Mouse (Mus musculus): Measurements from ENCODE around the gene Ip6k1. TPM values are rescaled to one million over a fixed set of nuclear protein-coding genes. Genes with fewer than 3 reads are reported as not detected.

The Ip6k1 gene
- polyA plus RNA-seq, 1 experiment: 78.9 TPM

DNA sequence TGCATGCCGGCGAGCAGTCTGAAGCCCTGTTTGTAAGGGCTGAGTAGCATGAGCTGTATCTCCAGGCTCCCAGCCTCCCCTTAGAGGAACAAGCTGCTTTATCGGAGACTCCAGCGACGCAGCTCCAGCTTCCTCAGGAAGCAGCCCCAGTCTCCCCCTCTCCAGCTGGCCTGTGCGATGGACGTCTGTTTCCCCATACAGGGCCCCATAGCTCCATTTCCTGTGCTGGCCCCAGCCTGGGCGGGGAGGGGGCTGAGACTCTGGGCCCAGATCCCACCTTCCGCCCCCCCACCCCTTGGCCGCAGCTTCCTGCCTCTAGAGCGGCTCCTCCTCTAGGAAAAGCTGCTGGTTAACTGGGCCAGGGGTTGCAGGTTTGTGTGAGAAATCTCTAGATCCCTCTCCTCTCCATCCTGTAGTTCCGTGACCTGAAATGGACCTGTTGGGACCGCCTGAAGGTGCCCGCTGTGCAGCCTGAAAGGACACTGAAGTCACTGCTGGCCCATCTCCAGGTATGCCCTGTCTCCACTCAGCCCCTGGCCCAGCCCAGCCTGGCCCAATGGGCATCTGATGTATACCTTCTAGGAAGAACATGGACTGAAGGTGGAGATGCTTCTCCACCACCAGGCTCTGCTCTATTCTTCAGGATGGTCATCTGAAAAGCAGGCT, 19.5 kb upstream of the Ip6k1 start, which contains the start of gene Gm20661:
Gm20661 (plus strand) TSS at position 378 of the 666 bp plus-strand sequence.
- H3K4me3 ChIP-seq (ENCODE audit: insufficient read depth, low read depth, low read length): peak within 1 kb of the TSS; percentile 30
- DNase-seq: peak; percentile 86
- TF ChIP-seq CTCF (conservative IDR thresholded peaks at IDR 0.05; ENCODE audit: insufficient read depth, insufficient read length, low read depth, low read length) (no peak), POLR2A (IDR thresholded peaks at IDR 0.05; ENCODE audit: low read depth, low read length) (peak; percentile 5)
- H3K27ac ChIP-seq (ENCODE audit: insufficient read depth, low read depth, low read length): peak within 1 kb of the TSS; percentile 98
- no peaks in the 10 kb centered on the region; the same call in 1 of the 2 replicates for H3K4me1 ChIP-seq (ENCODE audit: control insufficient read depth, insufficient read depth, low read length)
- WGBS: 38% methylated on average over 14 of the region's 14 CpGs
- H3K36me3 ChIP-seq (ENCODE audit: control insufficient read depth, insufficient read depth, low read length): no peaks in the 10 kb centered on the region
- H3K27me3 ChIP-seq (replicated peaks; ENCODE audit: control insufficient read depth, insufficient read depth, low read length): no peaks in the 10 kb centered on the region

DNA sequence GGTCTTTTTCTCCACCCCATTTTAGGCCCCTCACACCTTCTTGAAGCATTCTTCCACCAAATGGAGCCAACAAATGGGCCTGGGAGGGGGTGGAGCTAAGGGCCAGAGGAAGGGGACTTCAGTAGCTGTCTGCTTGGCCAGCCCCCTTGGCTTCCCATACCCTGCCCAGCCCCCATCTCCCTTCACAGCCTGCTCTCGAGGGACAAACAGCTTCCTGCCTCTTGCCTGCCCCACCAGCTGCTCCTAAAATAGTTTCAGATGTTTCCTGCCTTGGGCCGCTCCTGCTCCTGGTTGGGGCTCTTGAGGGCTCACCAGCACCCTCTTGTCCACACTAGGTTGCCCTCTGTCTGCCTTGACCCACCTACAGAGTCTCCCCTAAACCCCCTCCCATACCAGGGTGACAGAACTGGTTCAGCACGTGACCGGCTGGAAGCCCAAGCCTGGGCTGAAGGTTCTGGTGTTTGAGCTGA, 18.8 kb upstream of the Ip6k1 start:
- Histone ChIP-seq H3K36me3 (ENCODE audit: control insufficient read depth, insufficient read depth, low read length) (no peaks in the 10 kb centered on the region), H3K27me3 (replicated peaks; ENCODE audit: control insufficient read depth, insufficient read depth, low read length) (no peaks in the 10 kb centered on the region), H3K27ac (ENCODE audit: insufficient read depth, low read depth, low read length) (peak overlapping the region; percentile 98), H3K4me3 (ENCODE audit: insufficient read depth, low read depth, low read length) (peak overlapping the region; percentile 30; the same call in 1 of the 2 replicates), H3K4me1 (ENCODE audit: control insufficient read depth, insufficient read depth, low read length) (no peaks in the 10 kb centered on the region; the same call in 1 of the 2 replicates)
- DNase-seq: peak; percentile 94
- TF ChIP-seq POLR2A (IDR thresholded peaks at IDR 0.05; ENCODE audit: low read depth, low read length) (peak; percentile 38), CTCF (conservative IDR thresholded peaks at IDR 0.05; ENCODE audit: insufficient read depth, insufficient read length, low read depth, low read length) (no peak)
- 33% methylated on average over 4 of the region's 4 CpGs for WGBS

DNA sequence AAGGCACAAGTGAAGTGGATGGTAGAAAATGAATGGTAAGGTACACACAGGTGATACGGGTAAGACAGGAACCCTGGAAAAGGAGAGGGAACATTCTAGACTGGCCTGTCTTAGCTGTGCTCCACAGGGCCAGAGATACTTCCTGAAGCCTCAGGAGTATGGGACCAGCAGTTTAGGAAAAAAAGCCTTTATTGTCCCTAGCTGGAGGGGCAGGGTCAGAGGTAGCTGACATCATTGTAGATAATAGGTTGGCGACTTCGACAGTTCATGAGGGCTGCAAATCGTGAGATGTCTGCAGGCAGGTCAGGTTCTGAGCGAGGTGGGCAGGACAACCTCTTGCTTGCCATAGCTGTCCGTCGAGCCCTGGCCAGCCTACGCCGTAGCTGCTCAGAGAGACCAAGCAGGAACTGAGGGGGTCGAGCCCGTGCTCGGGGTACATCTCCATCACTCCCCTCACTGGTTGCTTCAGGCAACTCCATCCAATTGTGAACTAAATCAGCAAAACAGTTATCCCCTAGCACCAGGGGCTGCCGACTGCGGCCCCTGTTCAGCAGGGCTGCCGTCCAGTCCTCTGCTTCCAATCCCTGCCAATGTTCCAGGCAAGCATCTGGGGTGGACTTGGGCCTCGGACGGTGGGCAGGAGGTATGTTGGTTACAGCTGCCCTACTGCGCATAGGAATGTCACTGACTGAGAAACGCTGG, 18.1 kb upstream of the Ip6k1 start:
- H3K27me3 ChIP-seq (replicated peaks; ENCODE audit: control insufficient read depth, insufficient read depth, low read length): no peaks in the 10 kb centered on the region
- peak overlapping the region; percentile 52 for H3K4me3 ChIP-seq (ENCODE audit: insufficient read depth, low read depth, low read length)
- DNase-seq: no peak
- no peaks in the 10 kb centered on the region; the same call in 1 of the 2 replicates for H3K4me1 ChIP-seq (ENCODE audit: control insufficient read depth, insufficient read depth, low read length)
- H3K36me3 ChIP-seq (ENCODE audit: control insufficient read depth, insufficient read depth, low read length): no peaks in the 10 kb centered on the region
- 51% methylated on average over 19 of the region's 19 CpGs for WGBS
- no peak for TF ChIP-seq POLR2A (IDR thresholded peaks at IDR 0.05; ENCODE audit: low read depth, low read length)
- TF ChIP-seq CTCF (conservative IDR thresholded peaks at IDR 0.05; ENCODE audit: insufficient read depth, insufficient read length, low read depth, low read length): no peak
- peak overlapping the region; percentile 98 for H3K27ac ChIP-seq (ENCODE audit: insufficient read depth, low read depth, low read length)

DNA sequence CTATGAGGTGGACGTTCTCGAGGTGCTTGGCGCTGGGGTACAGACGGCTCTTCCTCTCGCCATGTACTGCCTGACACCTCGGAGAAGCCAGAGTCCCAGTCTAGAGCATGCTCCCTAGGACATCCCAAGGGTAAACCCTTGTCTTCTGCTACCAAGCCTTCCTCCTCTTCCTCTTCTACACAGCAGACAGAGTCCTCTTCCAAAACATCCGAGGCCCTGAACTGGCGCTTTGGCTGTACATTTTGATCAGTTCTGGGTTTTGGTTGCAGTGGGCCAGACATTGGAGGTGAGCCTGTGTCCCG, 17.6 kb upstream of the Ip6k1 start:
- WGBS: 68% methylated on average over 9 of the region's 9 CpGs
- H3K27ac ChIP-seq (ENCODE audit: insufficient read depth, low read depth, low read length): peak overlapping the region; percentile 98

DNA sequence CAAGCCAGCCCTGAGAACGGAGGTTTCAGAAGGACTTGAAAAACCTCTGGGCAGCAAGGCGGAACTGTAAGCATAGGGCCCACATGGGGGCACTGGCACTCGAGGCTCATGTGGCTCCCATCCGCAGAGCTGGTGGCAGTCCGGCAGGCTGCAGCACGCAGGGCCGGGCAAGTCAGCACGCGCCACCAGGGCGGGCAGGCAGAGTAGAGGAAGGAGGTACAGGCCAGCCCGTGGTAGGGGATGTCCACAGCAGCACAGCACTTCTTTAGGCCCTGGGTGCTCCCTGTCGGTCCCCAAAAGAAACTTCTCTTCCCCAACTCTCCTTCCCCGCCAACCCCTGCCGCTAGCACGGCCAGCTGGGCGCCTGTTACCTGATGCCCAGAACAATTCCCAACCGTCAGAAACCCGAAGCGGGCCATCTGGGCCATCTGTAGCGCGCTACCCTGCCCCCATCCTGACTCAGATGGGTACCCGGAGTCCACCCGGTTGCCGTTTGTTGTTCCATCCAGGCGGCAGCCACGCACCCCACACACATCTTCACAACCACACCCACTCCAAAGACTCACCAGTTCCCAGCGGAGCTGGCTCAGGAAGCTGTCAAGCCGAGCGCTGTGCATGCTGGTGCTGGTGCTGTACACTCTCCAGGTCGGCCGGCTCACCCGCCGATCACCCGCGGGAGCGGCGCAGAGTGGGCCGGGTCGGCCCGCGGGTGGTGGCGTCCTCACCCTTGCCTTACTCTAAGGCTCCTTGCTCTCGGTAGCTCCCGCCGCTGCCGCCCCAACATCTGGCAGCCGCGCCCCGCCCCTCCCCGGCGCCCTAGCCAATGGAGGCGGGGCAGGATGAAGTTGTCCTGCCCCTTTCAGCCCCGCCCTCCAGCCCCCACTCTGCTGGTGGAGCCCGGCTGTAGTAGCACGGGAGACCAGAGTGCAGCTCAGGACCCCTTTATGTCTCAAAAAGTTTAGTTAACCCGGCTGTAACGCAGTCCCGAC, 16.9 kb upstream of the Ip6k1 start, which contains the start of gene Inka1:
Inka1 (minus strand) TSS at position 749 of the 989 bp plus-strand sequence.
- WGBS: 1% methylated on average over 58 of the region's 58 CpGs
- TF ChIP-seq POLR2A (IDR thresholded peaks at IDR 0.05; ENCODE audit: low read depth, low read length): peak; percentile 73
- TF ChIP-seq CTCF (conservative IDR thresholded peaks at IDR 0.05; ENCODE audit: insufficient read depth, insufficient read length, low read depth, low read length): no peak
- peak; percentile 94 for DNase-seq
- Histone ChIP-seq H3K27ac (ENCODE audit: insufficient read depth, low read depth, low read length) (peak within 1 kb of the TSS; percentile 98), H3K4me1 (ENCODE audit: control insufficient read depth, insufficient read depth, low read length) (no peaks in the 10 kb centered on the region; the same call in 1 of the 2 replicates), H3K4me3 (ENCODE audit: insufficient read depth, low read depth, low read length) (peak within 1 kb of the TSS; percentile 52), H3K36me3 (ENCODE audit: control insufficient read depth, insufficient read depth, low read length) (no peaks in the 10 kb centered on the region), H3K27me3 (replicated peaks; ENCODE audit: control insufficient read depth, insufficient read depth, low read length) (no peaks in the 10 kb centered on the region)

More for the DNA sequence above, 17.6 kb upstream of the Ip6k1 start:
- TF ChIP-seq POLR2A (IDR thresholded peaks at IDR 0.05; ENCODE audit: low read depth, low read length) (no peak), CTCF (conservative IDR thresholded peaks at IDR 0.05; ENCODE audit: insufficient read depth, insufficient read length, low read depth, low read length) (no peak)
- Histone ChIP-seq H3K36me3 (ENCODE audit: control insufficient read depth, insufficient read depth, low read length) (no peaks in the 10 kb centered on the region), H3K27me3 (replicated peaks; ENCODE audit: control insufficient read depth, insufficient read depth, low read length) (no peaks in the 10 kb centered on the region), H3K4me3 (ENCODE audit: insufficient read depth, low read depth, low read length) (peak overlapping the region; percentile 52), H3K4me1 (ENCODE audit: control insufficient read depth, insufficient read depth, low read length) (no peaks in the 10 kb centered on the region; the same call in 1 of the 2 replicates)
- DNase-seq: no peak

DNA sequence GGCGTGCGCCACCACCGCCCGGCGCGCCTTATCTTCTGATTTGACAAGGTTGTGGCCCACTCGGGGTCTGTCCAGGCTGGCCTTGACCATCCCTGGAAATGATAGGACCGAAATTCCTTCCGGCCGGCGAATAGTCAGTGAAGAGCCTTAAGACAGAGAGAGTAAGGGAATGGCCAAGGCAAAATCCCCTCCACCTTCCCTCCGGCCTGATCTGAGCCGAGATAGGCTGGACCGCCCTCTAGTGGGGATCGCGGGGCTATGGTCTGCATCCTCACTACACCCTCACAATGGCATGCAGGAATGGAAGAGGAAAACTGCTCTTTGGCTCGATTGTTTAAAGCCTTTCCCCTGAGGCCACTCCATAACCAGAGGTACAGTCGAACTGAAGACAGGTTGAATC, 15.9 kb upstream of the Ip6k1 start:
- Histone ChIP-seq H3K27me3 (replicated peaks; ENCODE audit: control insufficient read depth, insufficient read depth, low read length) (no peaks in the 10 kb centered on the region), H3K36me3 (ENCODE audit: control insufficient read depth, insufficient read depth, low read length) (no peaks in the 10 kb centered on the region), H3K4me3 (ENCODE audit: insufficient read depth, low read depth, low read length) (no peak overlapping the region; the same call in 1 of the 2 replicates), H3K27ac (ENCODE audit: insufficient read depth, low read depth, low read length) (no peak overlapping the region), H3K4me1 (ENCODE audit: control insufficient read depth, insufficient read depth, low read length) (no peaks in the 10 kb centered on the region; the same call in 1 of the 2 replicates)
- TF ChIP-seq POLR2A (IDR thresholded peaks at IDR 0.05; ENCODE audit: low read depth, low read length) (no peak), CTCF (conservative IDR thresholded peaks at IDR 0.05; ENCODE audit: insufficient read depth, insufficient read length, low read depth, low read length) (peak; percentile 95)
- DNase-seq: peak; percentile 87
- 4% methylated on average over 18 of the region's 18 CpGs for WGBS
